Mouse (Mus musculus) neural tube, embryonic 12.5 days (tissue): ENCODE measurements at regions not wholly inside any gene's neighbourhood (a gene's known extent, or its start where the extent isn't known, plus 50 kb on each side); places are given as distances from the start of the nearest gene placed in this dataset.

ENCODE experiments used
- ATAC-seq: fragments of 200-750 bp; cut with Nextera tagmentation; 2 replicates; pipeline ENCODE4 v1.8.0; 2017; ENCODE audit warnings: low read depth, mild to moderate bottlenecking, moderate TSS enrichment, moderate library complexity; ENCODE audit not compliant: low FRiP score
- H3K27ac ChIP-seq: fragments of 300-500 bp; sonication (generic); 2 replicates; pipeline ENCODE4 v1.5.1; 2016
- H3K27me3 ChIP-seq: fragments of 300-500 bp; sonication (generic); replicated peaks from 2 replicates; pipeline ENCODE4 v1.6.1; 2016; ENCODE audit warnings: mild to moderate bottlenecking
- H3K36me3 ChIP-seq: fragments of 300-500 bp; sonication (generic); 2 replicates; pipeline ENCODE4 v1.6.1; 2016; ENCODE audit warnings: mild to moderate bottlenecking
- H3K4me1 ChIP-seq: fragments of 300-500 bp; sonication (generic); 2 replicates; pipeline ENCODE4 v1.6.1; 2016
- H3K4me2 ChIP-seq: fragments of 300-500 bp; sonication (generic); replicated peaks from 2 replicates; pipeline ENCODE4 v1.6.1; 2016; ENCODE audit warnings: mild to moderate bottlenecking
- H3K4me3 ChIP-seq: fragments of 300-500 bp; sonication (generic); 2 replicates; pipeline ENCODE4 v1.5.1; 2016
- H3K9ac ChIP-seq: fragments of 300-500 bp; sonication (generic); 2 replicates; pipeline ENCODE4 v1.6.1; 2016; ENCODE audit warnings: mild to moderate bottlenecking
- H3K9me3 ChIP-seq: fragments of 300-500 bp; sonication (generic); 2 replicates; pipeline ENCODE4 v1.6.1; 2016; ENCODE audit warnings: mild to moderate bottlenecking
- WGBS: fragments of 180-500 bp; shearing (Covaris S2); methylation state at CpG from one replicate; pipeline ENCODE4 v1.1.7; 2016; 5-methylcytosine and 5-hydroxymethylcytosine counted together

DNA sequence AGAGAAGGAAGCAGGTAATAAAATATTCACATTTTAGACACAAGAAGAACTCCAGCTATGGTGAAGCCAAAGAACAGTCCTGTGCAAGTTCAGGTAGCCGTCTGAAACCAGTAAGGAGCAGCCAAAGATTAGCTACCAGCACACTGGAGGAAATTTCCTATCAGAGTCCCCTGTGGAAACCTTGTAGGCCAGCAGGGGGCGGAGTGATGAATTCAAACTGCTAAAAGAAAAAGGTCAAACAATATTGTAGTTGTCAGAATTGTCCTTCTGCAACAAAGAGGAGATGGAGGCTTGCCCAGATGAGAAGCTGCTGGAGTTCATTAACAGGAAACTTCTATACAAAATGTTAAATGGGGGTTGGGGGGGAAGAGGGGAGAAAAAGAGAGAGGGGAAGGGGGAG lies 95.8 kb upstream of the L3mbtl4 start:
- H3K4me2 ChIP-seq: no peak overlapping the region
- H3K27ac ChIP-seq: no peak overlapping the region
- no peaks in the 10 kb centered on the region for H3K36me3 ChIP-seq
- H3K4me1 ChIP-seq: no peaks in the 10 kb centered on the region
- no peak for ATAC-seq
- H3K4me3 ChIP-seq: no peak overlapping the region
- no peaks in the 10 kb centered on the region for H3K9me3 ChIP-seq
- H3K27me3 ChIP-seq: no peaks in the 10 kb centered on the region
- WGBS: 37% methylated on average over 2 of the region's 2 CpGs
- H3K9ac ChIP-seq: no peak overlapping the region

DNA sequence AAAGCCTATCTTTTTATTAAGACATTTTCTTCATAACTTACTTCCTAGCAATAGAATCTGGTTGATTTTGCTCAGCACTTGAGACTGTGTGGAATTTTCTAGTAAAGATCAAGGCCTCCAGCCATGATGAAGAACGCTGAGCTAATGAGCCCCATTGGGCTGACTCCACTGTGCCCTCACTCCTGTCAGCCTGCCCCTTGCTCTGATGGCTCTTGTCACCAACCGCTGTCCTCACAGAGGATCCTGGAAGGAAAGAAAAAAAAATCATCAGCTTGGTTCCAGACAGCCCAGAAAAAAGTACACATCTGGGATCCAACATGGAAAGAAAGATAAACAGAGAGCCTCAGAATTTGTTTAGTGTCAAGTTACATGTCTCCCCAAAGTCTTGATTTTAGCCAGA lies 88.2 kb upstream of the L3mbtl4 start:
- no peaks in the 10 kb centered on the region for H3K9me3 ChIP-seq
- no peak for ATAC-seq
- no peak overlapping the region for H3K4me2 ChIP-seq
- WGBS: 73% methylated on average over 2 of the region's 2 CpGs
- no peak overlapping the region for H3K27ac ChIP-seq
- no peaks in the 10 kb centered on the region for H3K36me3 ChIP-seq
- H3K4me3 ChIP-seq: no peak overlapping the region
- H3K9ac ChIP-seq: no peak overlapping the region
- no peaks in the 10 kb centered on the region for H3K4me1 ChIP-seq
- H3K27me3 ChIP-seq: no peaks in the 10 kb centered on the region

- Histone ChIP-seq H3K4me3 (no peak overlapping the region), H3K27ac (no peak overlapping the region), H3K9me3 (no peaks in the 10 kb centered on the region), H3K27me3 (no peaks in the 10 kb centered on the region), H3K36me3 (no peaks in the 10 kb centered on the region), H3K4me2 (no peak overlapping the region), H3K4me1 (no peaks in the 10 kb centered on the region), H3K9ac (no peak overlapping the region)
- 88% methylated on average over 4 of the region's 4 CpGs for WGBS
- no peak for ATAC-seq
These were observed 83.7 kb upstream of the L3mbtl4 start for GRCm38 (mm10) chr17:68189888-68190287.

GRCm38 (mm10) chr17:68205545-68205944 lies 68.1 kb upstream of the L3mbtl4 start:
- no peaks in the 10 kb centered on the region for H3K4me1 ChIP-seq
- no peak overlapping the region for H3K4me2 ChIP-seq
- no peak overlapping the region for H3K4me3 ChIP-seq
- no peaks in the 10 kb centered on the region for H3K27me3 ChIP-seq
- ATAC-seq: no peak
- H3K36me3 ChIP-seq: no peaks in the 10 kb centered on the region
- no peak overlapping the region for H3K9ac ChIP-seq
- 96% methylated on average over 4 of the region's 4 CpGs for WGBS
- no peak overlapping the region for H3K27ac ChIP-seq
- no peaks in the 10 kb centered on the region for H3K9me3 ChIP-seq

DNA sequence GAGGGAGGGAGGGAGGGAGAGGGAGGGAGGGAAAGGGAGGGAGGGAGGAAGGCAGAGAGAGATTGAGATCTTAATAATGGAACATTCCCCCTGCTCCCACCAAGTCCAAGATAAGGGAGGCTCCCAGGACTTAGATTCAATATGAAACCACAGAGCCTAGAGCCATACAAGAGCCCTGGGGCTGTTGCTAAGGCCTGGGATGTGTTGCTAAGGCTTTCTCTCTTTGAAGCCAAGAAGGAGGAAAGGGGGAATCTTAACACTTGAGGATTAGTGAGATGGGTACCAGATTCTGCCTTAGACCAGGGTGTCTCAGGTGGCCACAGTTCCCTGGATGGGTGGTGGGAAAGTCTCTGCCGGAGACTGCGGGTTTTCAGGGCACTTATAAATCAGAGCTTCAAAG lies 64.8 kb upstream of the L3mbtl4 start:
- no peak overlapping the region for H3K4me3 ChIP-seq
- H3K27me3 ChIP-seq: no peaks in the 10 kb centered on the region
- no peak overlapping the region for H3K9ac ChIP-seq
- 35% methylated on average over 2 of the region's 2 CpGs for WGBS
- H3K9me3 ChIP-seq: no peaks in the 10 kb centered on the region
- no peak overlapping the region for H3K4me2 ChIP-seq
- no peak for ATAC-seq
- no peak overlapping the region for H3K27ac ChIP-seq
- H3K4me1 ChIP-seq: no peaks in the 10 kb centered on the region
- H3K36me3 ChIP-seq: no peaks in the 10 kb centered on the region

GRCm38 (mm10) chr17:68210313-68211254 lies 63.0 kb upstream of the L3mbtl4 start:
- Histone ChIP-seq H3K4me2 (peak overlapping the region; percentile 33), H3K4me1 (no peaks in the 10 kb centered on the region), H3K4me3 (no peak overlapping the region), H3K27me3 (no peaks in the 10 kb centered on the region), H3K36me3 (no peaks in the 10 kb centered on the region), H3K9me3 (no peaks in the 10 kb centered on the region), H3K27ac (no peak overlapping the region), H3K9ac (no peak overlapping the region)
- 25% methylated on average over 14 of the region's 14 CpGs for WGBS
- 0 out of 2 replicates have a peak, but pooled peaks have one; percentile 42 for ATAC-seq

DNA sequence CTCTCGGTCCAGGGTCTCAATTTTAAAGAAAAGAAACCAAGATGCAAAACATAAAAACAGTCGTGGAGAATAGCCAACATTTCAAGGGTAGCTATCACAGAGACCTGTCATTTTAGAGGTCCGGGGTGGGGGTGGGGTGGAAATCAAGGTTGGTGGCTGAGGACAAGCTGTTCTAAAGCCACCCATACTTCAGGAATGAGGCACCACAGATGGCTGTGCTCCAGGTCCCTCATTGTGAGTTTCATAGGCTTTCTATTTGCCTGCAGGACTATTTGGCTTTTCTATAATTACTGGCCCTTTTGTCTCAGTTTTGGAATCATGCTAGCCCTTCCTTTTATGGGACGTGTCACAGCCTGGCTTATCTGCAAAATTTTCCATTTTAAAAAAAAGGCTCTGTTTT lies 55.4 kb upstream of the L3mbtl4 start:
- H3K36me3 ChIP-seq: no peaks in the 10 kb centered on the region
- 81% methylated on average over 4 of the region's 4 CpGs for WGBS
- H3K4me1 ChIP-seq: no peaks in the 10 kb centered on the region
- no peaks in the 10 kb centered on the region for H3K27me3 ChIP-seq
- no peaks in the 10 kb centered on the region for H3K9me3 ChIP-seq
- no peak overlapping the region for H3K4me3 ChIP-seq
- ATAC-seq: no peak
- H3K4me2 ChIP-seq: no peak overlapping the region
- H3K27ac ChIP-seq: no peak overlapping the region
- no peak overlapping the region for H3K9ac ChIP-seq

DNA sequence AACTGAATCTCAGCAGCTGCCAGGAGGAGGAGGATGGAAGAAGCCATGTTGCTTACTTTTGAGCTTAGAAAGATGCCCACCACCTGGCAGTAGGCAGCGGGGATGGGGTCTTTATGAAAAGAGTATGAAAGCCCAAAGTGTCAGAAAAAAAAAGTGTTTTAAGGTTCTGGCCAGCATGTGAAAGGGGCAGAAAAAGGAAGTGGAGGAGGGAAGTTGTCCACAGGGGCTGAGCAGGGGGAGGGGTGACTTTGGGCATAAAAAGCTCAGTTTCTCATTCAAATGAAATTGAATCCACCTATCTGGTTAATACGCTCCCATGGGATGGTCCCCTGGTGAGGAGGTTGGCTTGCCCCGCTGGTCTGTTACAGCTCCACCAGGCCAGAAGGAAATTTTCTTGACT lies 50.4 kb upstream of the L3mbtl4 start:
- Histone ChIP-seq H3K9ac (no peak overlapping the region), H3K4me2 (no peak overlapping the region), H3K4me3 (no peak overlapping the region), H3K27ac (no peak overlapping the region), H3K27me3 (no peaks in the 10 kb centered on the region), H3K4me1 (no peaks in the 10 kb centered on the region), H3K9me3 (0 out of 2 replicates have a peak, but pooled peaks cover 5% of the 10 kb centered on the region), H3K36me3 (no peaks in the 10 kb centered on the region)
- ATAC-seq: no peak
- WGBS: 92% methylated on average over 3 of the region's 3 CpGs
